ENCODE assay signal across 15 mouse cellular contexts in the genomic region with DNA sequence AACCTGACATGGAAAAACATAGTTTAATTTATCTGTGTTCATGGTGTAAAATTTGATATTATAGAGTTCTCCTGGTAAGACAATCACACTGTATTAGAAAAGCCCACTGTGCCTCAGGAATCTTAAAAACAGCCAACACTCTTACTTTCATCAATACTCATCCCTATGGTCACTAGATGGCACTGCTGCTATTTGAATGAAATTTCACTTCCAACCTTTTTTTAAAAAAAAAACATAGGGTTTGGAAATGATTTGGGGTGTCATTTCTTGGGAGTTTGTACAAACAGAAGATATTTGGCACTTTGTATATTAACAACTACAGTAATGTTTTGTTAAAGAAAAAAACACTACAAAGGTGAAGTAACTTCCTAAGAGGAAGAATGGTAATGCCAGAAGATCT. TPM values are rescaled to one million over a fixed set of nuclear protein-coding genes. Genes with fewer than 3 reads are reported as not detected.
DNase-seq lines count a peak whose midpoint lies in the region; ATAC-seq lines count a peak whose summit lies in the region.
"Had no signal": no experiment of that assay in that cellular context is flagged by ENCODE, and none has a peak within 500 bp of the region (broad histone marks: within the 10 kb centered on the region; RNA-seq: fewer than 3 reads in every experiment).

No protein-coding gene starts in this region.

- H3K27ac ChIP-seq in forebrain, embryonic 14.5 days (ENCODE audit: low read depth, low read length): no peak overlapping the region
- H3K27ac ChIP-seq in forebrain, embryonic 10.5 days: no peak overlapping the region

- no peak overlapping the region for H3K9ac ChIP-seq in forebrain, embryonic 14.5 days (ENCODE audit: low read length)

- DNase-seq in forebrain, embryonic 14.5 days (ENCODE audit: low spot score): peak; percentile 93
- no peak for DNase-seq in forebrain, embryonic 10.5 days (ENCODE audit: extremely low spot score, low spot score)
- DNase-seq in layer of hippocampus, adult 9-10 months (ENCODE audit: low spot score): peak; percentile 37
- no peak for DNase-seq in layer of hippocampus, adult 8-10 months (ENCODE audit: low spot score in 2 of 2)
- DNase-seq in A20 (ENCODE audit: low read depth, low spot score): peak; percentile 4
- peak; percentile 78 for DNase-seq in embryo, embryonic 10.5 days (ENCODE audit: low spot score)
- no peak for DNase-seq in thymus, postnatal 14 days
- DNase-seq in cerebellum, postnatal 4 days (ENCODE audit: low spot score in 2 of 2): no peak
- DNase-seq: adrenal gland, postnatal 36 days; cerebellum, adult 8-10 months; thymus, postnatal 25 days had no signal

- no peaks in the 10 kb centered on the region for H3K27me3 ChIP-seq in forebrain, embryonic 14.5 days (replicated peaks; ENCODE audit: control insufficient read depth, insufficient read depth, low read length)
- peaks cover 78% of the 10 kb centered on the region for H3K27me3 ChIP-seq in forebrain, embryonic 10.5 days (ENCODE audit: poor library complexity, severe bottlenecking)

- no peaks in the 10 kb centered on the region for H3K9me3 ChIP-seq in forebrain, embryonic 14.5 days (replicated peaks; ENCODE audit: control insufficient read depth, low read length)
- H3K9me3 ChIP-seq in forebrain, embryonic 10.5 days: no peaks in the 10 kb centered on the region

- no peak overlapping the region for H3K4me3 ChIP-seq in forebrain, embryonic 14.5 days (ENCODE audit: low read depth, low read length)
- no peak overlapping the region for H3K4me3 ChIP-seq in forebrain, embryonic 10.5 days

- ATAC-seq in forebrain, embryonic 14.5 days: no peak

- peaks cover 8% of the 10 kb centered on the region; the same call in 1 of the 2 replicates for H3K4me1 ChIP-seq in forebrain, embryonic 14.5 days (ENCODE audit: control insufficient read depth, insufficient read depth, low read length)
- peaks cover 43% of the 10 kb centered on the region for H3K4me1 ChIP-seq in forebrain, embryonic 10.5 days

- H3K36me3 ChIP-seq in forebrain, embryonic 14.5 days (ENCODE audit: control insufficient read depth, insufficient read depth, low read length): no peaks in the 10 kb centered on the region
- H3K36me3 ChIP-seq in forebrain, embryonic 10.5 days (replicated peaks): no peaks in the 10 kb centered on the region

- H3K4me2 ChIP-seq in forebrain, embryonic 14.5 days (ENCODE audit: low read length): no peak overlapping the region

RNA-seq across cellular contexts. Expression of gene Foxg1, which starts 10.3 kb away (rescaled TPM):
- 72.6 and 77.7 TPM in 2 replicates for polyA plus RNA-seq in forebrain, embryonic 14.5 days (2014; fragmentation: Nextera tagmentation; extraction: Ambion mirVana)
- polyA plus RNA-seq in forebrain, embryonic 10.5 days (2016; fragmentation: Nextera tagmentation; extraction: Ambion mirVana): 20.2 and 20.7 TPM in 2 replicates
- total RNA-seq in layer of hippocampus, adult 8-10 months (2022): 100 to 1,000 TPM; 124 to 133 (median 128) TPM
- total RNA-seq: adrenal gland, postnatal 36 days; gastrocnemius, postnatal 4 days; hematopoietic stem cell, adult 5-6 weeks had no signal
- polyA plus RNA-seq: kidney, embryonic 16.5 days had no signal

RNA-seq across cellular contexts. Expression of gene Gm43517, which starts 12.8 kb away (rescaled TPM):
- 2.2 and 3.6 TPM in 2 replicates for polyA plus RNA-seq in forebrain, embryonic 14.5 days (2014; fragmentation: Nextera tagmentation; extraction: Ambion mirVana)
- 1.2 TPM in 2 replicates for polyA plus RNA-seq in forebrain, embryonic 10.5 days (2016; fragmentation: Nextera tagmentation; extraction: Ambion mirVana)
- 10 to 100 TPM in 3 of 4 experiments, 1 to 10 TPM in 1; 6.2 to 16.4 (median 10.8) TPM for total RNA-seq in layer of hippocampus, adult 8-10 months (2022)
- total RNA-seq: adrenal gland, postnatal 36 days; gastrocnemius, postnatal 4 days; hematopoietic stem cell, adult 5-6 weeks had no signal
- polyA plus RNA-seq: kidney, embryonic 16.5 days; lung, embryonic 16.5 days had no signal

Comparison
In these comparisons a context has a peak if more than half of its experiments do, and no peak if none do; other contexts are left out.
1. DNase-seq: peak in forebrain, embryonic 14.5 days (single experiment), layer of hippocampus, adult 9-10 months (single experiment), A20 (single experiment) and embryo, embryonic 10.5 days (single experiment); none in forebrain, embryonic 10.5 days (single experiment), layer of hippocampus, adult 8-10 months (0 of 2), thymus, postnatal 14 days (single experiment) and cerebellum, postnatal 4 days (0 of 2).